Mouse (Mus musculus) activated CD4-positive, CD25-positive, alpha-beta regulatory T cell, adult 4 months (primary cell): ENCODE results near the gene Samd8. TPM values are rescaled to one million over a fixed set of nuclear protein-coding genes. Genes with fewer than 3 reads are reported as not detected.
A peak's percentile ranks its signal among the peaks of the same experiment; 100 is the strongest.

Experiments
- ATAC-seq: one replicate; pipeline ENCODE4 v1.8.0; 2017
- polyA plus RNA-seq, 2 experiments: library from polyadenylated mRNA; unstranded; fragments of 100-300 nt; shearing (Covaris generic); gene quantifications; one replicate each; pipeline ENCODE4 v1.2.1; 2017

Gene Samd8
- polyA plus RNA-seq, 2 experiments from 2014 or later: 4.0 to 5.1 TPM

- ATAC-seq: no peak
These were observed 51.3 kb downstream of the Samd8 start for GRCm38 (mm10) chr14:21801624-21802023.

- no peak for ATAC-seq
These were observed 52.3 kb downstream of the Samd8 start for GRCm38 (mm10) chr14:21802543-21803206.

- no peak for ATAC-seq
These were observed 55.9 kb downstream of the Samd8 start for GRCm38 (mm10) chr14:21806203-21806602.

GRCm38 (mm10) chr14:21806631-21807160 is 56.4 kb downstream of the Samd8 start:
- ATAC-seq: no peak

- no peak for ATAC-seq
These were observed 58.0 kb downstream of the Samd8 start for GRCm38 (mm10) chr14:21808208-21808922.

GRCm38 (mm10) chr14:21809418-21809817 is 59.1 kb downstream of the Samd8 start:
- ATAC-seq: no peak

GRCm38 (mm10) chr14:21811301-21811700 is 61.0 kb downstream of the Samd8 start:
- no peak for ATAC-seq

GRCm38 (mm10) chr14:21811744-21812393 is 61.5 kb downstream of the Samd8 start:
- no peak for ATAC-seq

GRCm38 (mm10) chr14:21812590-21813162 is 62.3 kb downstream of the Samd8 start:
- peak; percentile 78 for ATAC-seq

GRCm38 (mm10) chr14:21813216-21813615 is 62.9 kb downstream of the Samd8 start:
- peak; percentile 38 for ATAC-seq

- no peak for ATAC-seq
These were observed 63.5 kb downstream of the Samd8 start for GRCm38 (mm10) chr14:21813847-21814246.

- ATAC-seq: no peak
These were observed 64.3 kb downstream of the Samd8 start for GRCm38 (mm10) chr14:21814606-21815005.

- ATAC-seq: no peak
These were observed 65.9 kb downstream of the Samd8 start for GRCm38 (mm10) chr14:21816255-21816654.

- no peak for ATAC-seq
These were observed 67.1 kb downstream of the Samd8 start for GRCm38 (mm10) chr14:21817453-21817852.

GRCm38 (mm10) chr14:21820880-21821505 is 70.7 kb downstream of the Samd8 start:
- ATAC-seq: no peak

- ATAC-seq: no peak
These were observed 72.0 kb downstream of the Samd8 start for GRCm38 (mm10) chr14:21822307-21822706.

- ATAC-seq: no peak
These were observed 72.6 kb downstream of the Samd8 start for GRCm38 (mm10) chr14:21822795-21823374.

- ATAC-seq: no peak
These were observed 73.6 kb downstream of the Samd8 start for GRCm38 (mm10) chr14:21823897-21824296.

GRCm38 (mm10) chr14:21824938-21825337 is 74.6 kb downstream of the Samd8 start, which contains the start of gene Vdac2:
Vdac2 (plus strand) TSS chr14:21825238.
- no peak for ATAC-seq

- no peak for ATAC-seq
These were observed 75.6 kb downstream of the Samd8 start for GRCm38 (mm10) chr14:21825786-21826491.
